Mouse (Mus musculus) kidney, postnatal 14 days (tissue): ENCODE measurements at regions not wholly inside any gene's neighbourhood (a gene's known extent, or its start where the extent isn't known, plus 50 kb on each side); places are given as distances from the start of the nearest gene placed in this dataset.
A peak's percentile ranks its signal among the peaks of the same experiment; 100 is the strongest.

Experiments
- DNase-seq: peaks from one replicate; pipeline ENCODE4 v3.0.0; 2022; ENCODE audit warnings: mixed read lengths

- DNase-seq: peak; percentile 9
Measured at GRCm38 (mm10) chr5:90706350-90706749, 52.8 kb upstream of the Cxcl5 start.

GRCm38 (mm10) chr5:90703653-90704052 is 55.5 kb upstream of the Cxcl5 start:
- no peak for DNase-seq

DNA sequence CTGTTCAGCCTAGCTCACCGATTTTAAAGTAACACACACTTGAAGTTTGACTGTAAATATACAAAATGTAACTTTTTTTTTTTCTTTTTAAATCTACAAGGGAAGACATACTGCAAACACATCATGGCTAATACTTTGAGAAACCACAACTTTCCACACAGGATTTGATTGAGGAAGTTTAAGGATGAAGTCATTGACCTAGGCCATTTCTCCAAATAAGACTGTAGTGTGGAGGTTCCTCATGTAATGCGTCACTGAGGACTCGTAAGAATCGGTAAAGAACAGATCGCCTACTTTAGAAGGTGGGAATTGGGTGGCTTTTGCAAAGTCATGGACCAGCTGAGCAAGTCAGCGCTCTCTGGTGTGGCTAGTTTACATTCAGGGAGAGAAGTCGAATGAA is 59.0 kb upstream of the Cxcl5 start:
- DNase-seq: no peak

- no peak for DNase-seq
Measured at GRCm38 (mm10) chr5:90696064-90696463, 55.6 kb upstream of the Rassf6 start.

DNA sequence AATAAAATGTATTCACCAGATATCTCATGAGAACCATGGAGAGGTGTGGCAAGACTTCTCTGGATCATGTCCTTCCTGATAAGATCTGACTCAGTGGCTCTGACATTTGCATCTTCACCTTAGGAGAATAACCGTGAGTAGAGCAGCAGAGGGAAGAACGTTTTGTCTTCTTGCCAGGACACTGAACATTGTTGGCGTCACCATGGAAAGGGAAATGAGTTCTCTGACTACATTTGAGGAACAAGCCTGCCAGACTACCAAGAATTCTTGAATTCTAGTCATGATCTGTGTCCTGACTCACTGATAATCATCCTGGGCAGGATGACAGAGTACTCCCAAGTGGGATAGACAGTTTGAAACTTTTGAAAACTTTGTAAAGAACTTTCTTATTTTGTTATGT is 54.0 kb upstream of the Rassf6 start:
- DNase-seq: no peak

GRCm38 (mm10) chr5:90690746-90691145 is 50.3 kb upstream of the Rassf6 start:
- DNase-seq: no peak
